Mouse (Mus musculus) ES-Bruce4 (cell line): ENCODE results near the gene Egfem1. TPM values are rescaled to one million over a fixed set of nuclear protein-coding genes. Genes with fewer than 3 reads are reported as not detected.

ENCODE experiments used
- H3K27ac ChIP-seq: 2 replicates; pipeline ENCODE4 v1.5.1; 2012; ENCODE audit warnings: low read length, inconsistent platforms; ENCODE audit not compliant: insufficient read depth
- H3K27me3 ChIP-seq: 2 replicates; pipeline ENCODE4 v1.6.1; 2012; ENCODE audit warnings: mild to moderate bottlenecking, low read length, inconsistent platforms; ENCODE audit not compliant: control insufficient read depth, poor library complexity, insufficient read depth, severe bottlenecking
- H3K36me3 ChIP-seq: 2 replicates; pipeline ENCODE4 v1.6.1; 2012; ENCODE audit warnings: inconsistent platforms, mild to moderate bottlenecking, low read length, moderate library complexity; ENCODE audit not compliant: control insufficient read depth, poor library complexity, insufficient read depth, severe bottlenecking
- H3K4me1 ChIP-seq: one replicate; pipeline ENCODE4 v1.8.1; 2011; ENCODE audit warnings: low read length; ENCODE audit not compliant: control insufficient read depth, insufficient read depth
- H3K4me3 ChIP-seq: 2 replicates; pipeline ENCODE4 v1.5.1; 2011; ENCODE audit warnings: low read depth, mild to moderate bottlenecking, low read length
- H3K9ac ChIP-seq: 2 replicates; pipeline ENCODE4 v1.6.1; 2012; ENCODE audit warnings: low read depth, mild to moderate bottlenecking, inconsistent platforms; ENCODE audit not compliant: poor library complexity, severe bottlenecking
- H3K9me3 ChIP-seq: replicated peaks from 2 replicates; pipeline ENCODE4 v1.6.1; 2012; ENCODE audit warnings: mild to moderate bottlenecking, low read length, inconsistent platforms; ENCODE audit not compliant: control insufficient read depth, poor library complexity, insufficient read depth, severe bottlenecking
- CTCF ChIP-seq: IDR thresholded peaks from one replicate; pipeline ENCODE4 v1.8.1; 2011; ENCODE audit warnings: low read depth, low read length
- EP300 ChIP-seq: IDR thresholded peaks from 2 replicates; pipeline ENCODE4 v1.6.1; 2011; ENCODE audit warnings: low read depth, low read length; ENCODE audit not compliant: insufficient read depth
- POLR2A ChIP-seq: IDR thresholded peaks from one replicate; pipeline ENCODE4 v1.8.1; 2011; ENCODE audit warnings: low read length; ENCODE audit not compliant: insufficient read depth
- polyA plus RNA-seq: library from polyadenylated mRNA; stranded (reverse); fragments of >200 nt; gene quantifications from 2 replicates; pipeline ENCODE4 v1.2.4, GENCODE M21; 2011; ENCODE audit warnings: low read depth; ENCODE audit not compliant: missing spikeins, insufficient read depth, insufficient read length

The Egfem1 gene
- polyA plus RNA-seq, 1 experiment, result not detected

- Histone ChIP-seq H3K36me3 (no peaks in the 10 kb centered on the region), H3K9ac (no peak overlapping the region), H3K27ac (no peak overlapping the region), H3K9me3 (no peaks in the 10 kb centered on the region), H3K4me3 (no peak overlapping the region), H3K4me1 (no peaks in the 10 kb centered on the region), H3K27me3 (no peaks in the 10 kb centered on the region)
- TF ChIP-seq CTCF (no peak), POLR2A (no peak)
Measured at GRCm38 (mm10) chr3:29293230-29293629, 211.4 kb downstream of the Egfem1 start.

- TF ChIP-seq POLR2A (no peak), EP300 (no peak), CTCF (no peak)
- Histone ChIP-seq H3K4me1 (no peaks in the 10 kb centered on the region), H3K27me3 (no peaks in the 10 kb centered on the region), H3K36me3 (no peaks in the 10 kb centered on the region), H3K4me3 (no peak overlapping the region), H3K27ac (no peak overlapping the region), H3K9me3 (no peaks in the 10 kb centered on the region), H3K9ac (no peak overlapping the region)
Measured at GRCm38 (mm10) chr3:29342223-29342791, 260.5 kb downstream of the Egfem1 start.

- Histone ChIP-seq H3K27ac (no peak overlapping the region), H3K4me3 (no peak overlapping the region), H3K36me3 (no peaks in the 10 kb centered on the region), H3K9me3 (no peaks in the 10 kb centered on the region), H3K27me3 (no peaks in the 10 kb centered on the region), H3K9ac (no peak overlapping the region), H3K4me1 (no peaks in the 10 kb centered on the region)
- TF ChIP-seq POLR2A, result no peak
Measured at GRCm38 (mm10) chr3:29345805-29346204, 264.0 kb downstream of the Egfem1 start.

- no peak overlapping the region for H3K27ac ChIP-seq
- no peak overlapping the region for H3K9ac ChIP-seq
- H3K27me3 ChIP-seq, result no peaks in the 10 kb centered on the region
- no peaks in the 10 kb centered on the region for H3K9me3 ChIP-seq
- no peaks in the 10 kb centered on the region for H3K4me1 ChIP-seq
- TF ChIP-seq CTCF (no peak), POLR2A (no peak), EP300 (no peak)
- no peaks in the 10 kb centered on the region for H3K36me3 ChIP-seq
- no peak overlapping the region for H3K4me3 ChIP-seq
Measured at GRCm38 (mm10) chr3:29366907-29367306, 285.1 kb downstream of the Egfem1 start.

- no peaks in the 10 kb centered on the region for H3K9me3 ChIP-seq
- H3K4me3 ChIP-seq, result no peak overlapping the region
- TF ChIP-seq EP300 (no peak), POLR2A (no peak)
- no peaks in the 10 kb centered on the region for H3K36me3 ChIP-seq
- no peak overlapping the region for H3K27ac ChIP-seq
- H3K27me3 ChIP-seq, result no peaks in the 10 kb centered on the region
- no peak overlapping the region for H3K9ac ChIP-seq
- no peaks in the 10 kb centered on the region for H3K4me1 ChIP-seq
Measured at GRCm38 (mm10) chr3:29370519-29370918, 288.7 kb downstream of the Egfem1 start.

- no peak overlapping the region for H3K9ac ChIP-seq
- no peaks in the 10 kb centered on the region for H3K4me1 ChIP-seq
- H3K27me3 ChIP-seq, result no peaks in the 10 kb centered on the region
- TF ChIP-seq EP300, result no peak
- no peak for TF ChIP-seq CTCF
- TF ChIP-seq POLR2A, result no peak
- H3K9me3 ChIP-seq, result no peaks in the 10 kb centered on the region
- H3K27ac ChIP-seq, result no peak overlapping the region
- H3K36me3 ChIP-seq, result no peaks in the 10 kb centered on the region
- H3K4me3 ChIP-seq, result no peak overlapping the region
Measured at GRCm38 (mm10) chr3:29381255-29381654, 299.4 kb downstream of the Egfem1 start.
